Mouse (Mus musculus): ENCODE measurements at regions not wholly inside any gene's neighbourhood (a gene's known extent, or its start where the extent isn't known, plus 50 kb on each side); places are given as distances from the start of the nearest gene placed in this dataset.

DNA sequence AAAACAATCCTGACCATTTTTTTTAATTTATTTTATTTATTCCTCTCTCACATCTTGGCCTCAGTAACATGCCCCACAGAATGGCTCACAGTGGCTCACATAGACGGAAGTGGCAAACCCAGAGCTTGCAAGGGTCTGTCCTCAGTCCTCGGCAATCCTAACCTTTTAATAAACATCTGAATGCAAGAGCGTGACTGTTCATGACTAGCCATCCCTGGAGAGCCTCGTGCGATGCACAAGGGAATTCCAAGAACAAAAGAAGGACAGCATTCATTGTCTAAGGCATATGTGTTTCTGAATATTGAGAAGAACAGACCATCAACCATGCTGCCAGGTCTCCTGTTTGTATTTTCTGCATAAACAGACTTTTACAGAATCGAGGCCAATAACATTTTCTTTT, 98.8 kb upstream of the 1700025G04Rik start:
- Histone ChIP-seq H3K27me3 (ENCODE audit: control insufficient read depth, insufficient read depth, low read length) (no peaks in the 10 kb centered on the region), H3K36me3 (ENCODE audit: control insufficient read depth, insufficient read depth, low read length) (no peaks in the 10 kb centered on the region), H3K4me2 (ENCODE audit: low read depth, low read length, severe bottlenecking) (no peak overlapping the region), H3K9ac (ENCODE audit: low read length) (no peak overlapping the region), H3K4me1 (replicated peaks; ENCODE audit: control insufficient read depth, insufficient read depth, low read length) (no peaks in the 10 kb centered on the region), H3K9me3 (ENCODE audit: control insufficient read depth, low read length) (no peaks in the 10 kb centered on the region), H3K27ac (ENCODE audit: low read depth, low read length) (no peak overlapping the region), H3K4me3 (ENCODE audit: low read depth, low read length) (no peak overlapping the region)
- 77% methylated on average over 6 of the region's 6 CpGs for WGBS
- ATAC-seq (replicated peaks; ENCODE audit: low FRiP score): no peak
- DNase-seq (ENCODE audit: low spot score): no peak

DNA sequence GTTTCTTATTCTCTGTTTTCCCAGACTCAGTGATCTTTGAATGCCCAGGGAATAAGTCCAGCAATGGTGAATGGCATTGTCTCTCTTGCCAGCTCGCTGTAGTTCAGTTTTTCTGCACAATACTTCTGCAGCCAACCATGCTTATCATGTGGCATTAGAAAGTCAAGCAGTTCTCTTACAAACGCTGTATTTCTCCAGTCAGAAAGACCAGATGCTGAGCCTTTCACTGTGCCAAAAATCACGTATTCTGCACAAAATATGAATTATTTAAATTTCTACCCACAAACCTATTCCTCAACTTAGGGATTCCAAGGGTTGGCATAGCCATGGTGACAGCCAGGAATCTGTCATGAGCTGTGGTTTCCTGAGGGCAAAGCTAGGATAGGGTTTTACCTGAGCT, 95.0 kb upstream of the 1700025G04Rik start:
- no peak overlapping the region for H3K9ac ChIP-seq (ENCODE audit: low read length)
- DNase-seq (ENCODE audit: low spot score) (no peak), ATAC-seq (replicated peaks; ENCODE audit: low FRiP score) (no peak)
- H3K9me3 ChIP-seq (ENCODE audit: control insufficient read depth, low read length): no peaks in the 10 kb centered on the region
- no peaks in the 10 kb centered on the region for H3K36me3 ChIP-seq (ENCODE audit: control insufficient read depth, insufficient read depth, low read length)
- no peak overlapping the region for H3K4me2 ChIP-seq (ENCODE audit: low read depth, low read length, severe bottlenecking)
- H3K27ac ChIP-seq (ENCODE audit: low read depth, low read length): no peak overlapping the region
- 90% methylated on average over 3 of the region's 3 CpGs for WGBS
- H3K4me3 ChIP-seq (ENCODE audit: low read depth, low read length): no peak overlapping the region
- no peaks in the 10 kb centered on the region for H3K4me1 ChIP-seq (replicated peaks; ENCODE audit: control insufficient read depth, insufficient read depth, low read length)
- no peaks in the 10 kb centered on the region for H3K27me3 ChIP-seq (ENCODE audit: control insufficient read depth, insufficient read depth, low read length)

DNA sequence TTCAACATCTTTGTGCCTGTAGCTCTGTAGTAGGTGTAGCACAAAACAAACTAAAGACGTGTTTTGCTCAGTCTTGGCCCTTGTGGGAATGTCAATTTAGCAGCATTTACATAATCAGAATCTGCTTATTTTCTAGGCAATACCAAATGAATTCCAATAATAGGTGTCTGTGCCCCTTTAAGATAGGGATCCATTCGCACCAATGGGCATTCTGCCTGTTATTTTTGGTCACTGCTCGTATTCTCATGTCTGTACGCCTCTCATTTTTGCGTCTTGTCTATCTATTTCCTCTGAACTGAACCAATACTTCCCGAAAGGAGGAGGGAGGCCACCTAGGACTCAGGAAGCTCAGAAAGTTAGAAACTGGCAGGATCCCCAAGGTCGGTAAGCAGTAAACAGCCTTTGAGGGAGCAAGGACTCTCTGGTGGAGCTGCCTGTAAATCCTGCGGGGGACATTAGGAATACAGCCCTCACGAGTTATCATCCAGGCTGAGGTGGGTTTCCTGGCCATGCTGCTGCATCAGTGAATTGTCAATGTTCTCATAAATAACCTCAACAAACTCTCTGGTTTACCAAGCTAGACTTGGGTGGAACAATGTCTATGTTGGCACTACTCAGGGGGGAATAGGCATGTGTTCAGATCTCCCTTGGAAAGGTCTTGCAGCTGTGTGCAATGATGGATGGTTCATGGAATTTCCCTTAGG, 86.5 kb upstream of the 1700025G04Rik start:
- Histone ChIP-seq H3K27me3 (ENCODE audit: control insufficient read depth, insufficient read depth, low read length) (no peaks in the 10 kb centered on the region), H3K4me1 (replicated peaks; ENCODE audit: control insufficient read depth, insufficient read depth, low read length) (no peaks in the 10 kb centered on the region; the same call in 1 of the 2 replicates), H3K9me3 (ENCODE audit: control insufficient read depth, low read length) (no peaks in the 10 kb centered on the region), H3K36me3 (ENCODE audit: control insufficient read depth, insufficient read depth, low read length) (no peaks in the 10 kb centered on the region), H3K27ac (ENCODE audit: low read depth, low read length) (no peak overlapping the region), H3K4me2 (ENCODE audit: low read depth, low read length, severe bottlenecking) (no peak overlapping the region), H3K4me3 (ENCODE audit: low read depth, low read length) (no peak overlapping the region), H3K9ac (ENCODE audit: low read length) (no peak overlapping the region)
- no peak for DNase-seq (ENCODE audit: low spot score)
- no peak for ATAC-seq (replicated peaks; ENCODE audit: low FRiP score)
- WGBS: 87% methylated on average over 9 of the region's 9 CpGs

- Histone ChIP-seq H3K4me1 (replicated peaks; ENCODE audit: control insufficient read depth, insufficient read depth, low read length) (no peaks in the 10 kb centered on the region; the same call in 1 of the 2 replicates), H3K4me3 (ENCODE audit: low read depth, low read length) (no peak overlapping the region), H3K36me3 (ENCODE audit: control insufficient read depth, insufficient read depth, low read length) (no peaks in the 10 kb centered on the region), H3K4me2 (ENCODE audit: low read depth, low read length, severe bottlenecking) (no peak overlapping the region), H3K9me3 (ENCODE audit: control insufficient read depth, low read length) (no peaks in the 10 kb centered on the region), H3K27me3 (ENCODE audit: control insufficient read depth, insufficient read depth, low read length) (no peaks in the 10 kb centered on the region), H3K27ac (ENCODE audit: low read depth, low read length) (no peak overlapping the region), H3K9ac (ENCODE audit: low read length) (no peak overlapping the region)
- 94% methylated on average over 3 of the region's 3 CpGs for WGBS
- ATAC-seq (replicated peaks; ENCODE audit: low FRiP score) (no peak), DNase-seq (ENCODE audit: low spot score) (no peak)
Observed at GRCm38 (mm10) chr1:152175691-152176090, 85.8 kb upstream of the 1700025G04Rik start.

DNA sequence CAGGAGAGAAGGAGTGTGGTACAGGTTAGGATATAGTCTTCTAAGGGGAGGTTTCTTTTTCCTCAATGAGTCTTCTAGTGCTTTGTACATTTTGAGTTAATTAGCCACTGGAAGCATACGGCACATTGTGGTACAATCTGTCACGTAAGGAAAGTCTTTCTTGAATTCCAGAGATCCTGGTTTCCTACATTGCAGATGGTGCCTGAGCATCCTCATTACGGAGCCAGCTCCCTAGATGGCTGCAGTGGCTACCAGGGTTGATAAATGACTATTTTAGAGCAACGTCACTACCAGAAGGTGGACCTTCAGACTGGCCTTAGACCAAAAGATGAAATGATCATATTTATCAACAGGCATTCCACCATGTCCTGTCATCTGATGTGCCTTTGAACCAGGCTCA, 84.5 kb upstream of the 1700025G04Rik start:
- Histone ChIP-seq H3K27ac (ENCODE audit: low read depth, low read length) (no peak overlapping the region), H3K27me3 (ENCODE audit: control insufficient read depth, insufficient read depth, low read length) (no peaks in the 10 kb centered on the region), H3K4me3 (ENCODE audit: low read depth, low read length) (no peak overlapping the region), H3K9me3 (ENCODE audit: control insufficient read depth, low read length) (no peaks in the 10 kb centered on the region), H3K9ac (ENCODE audit: low read length) (no peak overlapping the region), H3K36me3 (ENCODE audit: control insufficient read depth, insufficient read depth, low read length) (no peaks in the 10 kb centered on the region), H3K4me2 (ENCODE audit: low read depth, low read length, severe bottlenecking) (no peak overlapping the region), H3K4me1 (replicated peaks; ENCODE audit: control insufficient read depth, insufficient read depth, low read length) (no peaks in the 10 kb centered on the region; the same call in 1 of the 2 replicates)
- DNase-seq (ENCODE audit: low spot score): no peak
- WGBS: 88% methylated on average over 4 of the region's 4 CpGs
- no peak for ATAC-seq (replicated peaks; ENCODE audit: low FRiP score)

- no peaks in the 10 kb centered on the region for H3K9me3 ChIP-seq (ENCODE audit: control insufficient read depth, low read length)
- no peak for ATAC-seq (replicated peaks; ENCODE audit: low FRiP score)
- no peaks in the 10 kb centered on the region; the same call in 1 of the 2 replicates for H3K4me1 ChIP-seq (replicated peaks; ENCODE audit: control insufficient read depth, insufficient read depth, low read length)
- WGBS: 68% methylated on average over 16 of the region's 16 CpGs
- no peak overlapping the region for H3K4me3 ChIP-seq (ENCODE audit: low read depth, low read length)
- H3K27ac ChIP-seq (ENCODE audit: low read depth, low read length): no peak overlapping the region
- DNase-seq (ENCODE audit: low spot score): no peak
- H3K4me2 ChIP-seq (ENCODE audit: low read depth, low read length, severe bottlenecking): no peak overlapping the region
- no peaks in the 10 kb centered on the region for H3K36me3 ChIP-seq (ENCODE audit: control insufficient read depth, insufficient read depth, low read length)
- H3K27me3 ChIP-seq (ENCODE audit: control insufficient read depth, insufficient read depth, low read length): no peaks in the 10 kb centered on the region
- H3K9ac ChIP-seq (ENCODE audit: low read length): no peak overlapping the region
Observed at GRCm38 (mm10) chr1:152171034-152171790, 81.3 kb upstream of the 1700025G04Rik start.

- Histone ChIP-seq H3K4me3 (ENCODE audit: low read depth, low read length) (no peak overlapping the region), H3K4me1 (replicated peaks; ENCODE audit: control insufficient read depth, insufficient read depth, low read length) (no peaks in the 10 kb centered on the region; the same call in 1 of the 2 replicates), H3K9me3 (ENCODE audit: control insufficient read depth, low read length) (no peaks in the 10 kb centered on the region), H3K27ac (ENCODE audit: low read depth, low read length) (no peak overlapping the region), H3K4me2 (ENCODE audit: low read depth, low read length, severe bottlenecking) (no peak overlapping the region), H3K9ac (ENCODE audit: low read length) (no peak overlapping the region), H3K36me3 (ENCODE audit: control insufficient read depth, insufficient read depth, low read length) (no peaks in the 10 kb centered on the region), H3K27me3 (ENCODE audit: control insufficient read depth, insufficient read depth, low read length) (no peaks in the 10 kb centered on the region)
- ATAC-seq (replicated peaks; ENCODE audit: low FRiP score): no peak
- WGBS: 95% methylated on average over 8 of the region's 8 CpGs
- DNase-seq (ENCODE audit: low spot score): no peak
Observed at GRCm38 (mm10) chr1:152170583-152170982, 80.7 kb upstream of the 1700025G04Rik start.

GRCm38 (mm10) chr1:152169508-152169907, 79.6 kb upstream of the 1700025G04Rik start:
- WGBS: 90% methylated on average over 14 of the region's 14 CpGs
- Histone ChIP-seq H3K4me3 (ENCODE audit: low read depth, low read length) (no peak overlapping the region), H3K4me2 (ENCODE audit: low read depth, low read length, severe bottlenecking) (no peak overlapping the region), H3K27me3 (ENCODE audit: control insufficient read depth, insufficient read depth, low read length) (no peaks in the 10 kb centered on the region), H3K36me3 (ENCODE audit: control insufficient read depth, insufficient read depth, low read length) (no peaks in the 10 kb centered on the region), H3K27ac (ENCODE audit: low read depth, low read length) (no peak overlapping the region), H3K4me1 (replicated peaks; ENCODE audit: control insufficient read depth, insufficient read depth, low read length) (no peaks in the 10 kb centered on the region; the same call in 1 of the 2 replicates), H3K9ac (ENCODE audit: low read length) (no peak overlapping the region), H3K9me3 (ENCODE audit: control insufficient read depth, low read length) (no peaks in the 10 kb centered on the region)
- no peak for ATAC-seq (replicated peaks; ENCODE audit: low FRiP score)
- no peak for DNase-seq (ENCODE audit: low spot score)
